Mouse (Mus musculus): ENCODE measurements around the gene Rbl2. TPM values are rescaled to one million over a fixed set of nuclear protein-coding genes. Genes with fewer than 3 reads are reported as not detected.

Rbl2 gene
- total and polyA plus RNA-seq, 3 experiments, result 2.9 to 8.4 TPM; not detected in 1

DNA sequence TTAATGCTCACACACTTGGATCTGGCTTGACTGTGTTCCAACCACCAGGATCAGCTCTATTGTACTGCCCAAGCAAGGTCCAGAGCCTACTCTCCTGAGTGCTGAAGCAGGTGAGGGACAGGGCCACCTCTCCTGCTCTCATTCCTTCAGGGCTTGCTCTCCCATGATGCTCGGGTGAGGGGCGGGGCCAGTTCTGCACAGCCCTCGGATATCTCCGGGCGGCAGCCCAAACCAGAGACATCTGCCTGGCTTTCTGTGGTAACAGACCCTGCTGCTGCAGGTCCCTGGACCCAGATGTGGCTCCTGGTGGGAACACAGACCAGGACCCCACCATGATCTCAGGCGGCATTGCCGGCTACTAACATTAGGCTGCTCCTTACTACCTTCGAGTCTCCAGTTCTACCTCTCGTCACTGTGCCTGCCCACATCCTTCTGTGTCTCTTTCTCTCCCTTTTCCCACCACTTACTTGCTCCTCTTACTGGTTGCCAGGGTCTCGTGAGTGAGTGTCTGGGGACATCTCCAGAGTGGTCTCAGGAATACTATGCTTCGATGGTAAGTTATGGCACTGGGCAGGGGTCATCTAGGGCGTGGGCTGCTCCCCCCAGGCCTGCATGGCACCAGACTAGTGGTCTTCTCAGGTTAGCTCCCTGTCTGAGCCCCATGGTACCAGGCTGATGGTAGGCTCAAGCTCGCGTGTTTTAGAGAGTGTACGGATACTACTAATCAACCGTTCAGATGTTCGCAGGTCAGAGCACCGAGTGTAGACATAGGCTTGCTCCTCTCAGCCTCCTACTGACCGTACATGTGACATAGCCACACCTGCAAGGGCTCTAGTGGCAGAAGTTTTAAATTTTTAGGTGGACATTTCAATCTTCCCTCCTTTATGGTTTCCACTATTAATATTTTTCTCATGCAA lies 9.0 kb upstream of the Rbl2 start (continued):
- TF ChIP-seq CTCF (IDR thresholded peaks at IDR 0.05 in 2 of 3, conservative IDR thresholded peaks at IDR 0.05 in 1 of 3; ENCODE audit: control insufficient read depth in 1 of 3, insufficient read depth in 1 of 3, low read depth in 2 of 3, low read length in 3 of 3, poor library complexity in 1 of 3, severe bottlenecking in 1 of 3) (peak in 2 of 3 experiments; percentile 14 to 53; a peak in 2 of 6 replicates), MYB (IDR thresholded peaks at IDR 0.05; ENCODE audit: low read depth, low read length) (no peak)

DNA sequence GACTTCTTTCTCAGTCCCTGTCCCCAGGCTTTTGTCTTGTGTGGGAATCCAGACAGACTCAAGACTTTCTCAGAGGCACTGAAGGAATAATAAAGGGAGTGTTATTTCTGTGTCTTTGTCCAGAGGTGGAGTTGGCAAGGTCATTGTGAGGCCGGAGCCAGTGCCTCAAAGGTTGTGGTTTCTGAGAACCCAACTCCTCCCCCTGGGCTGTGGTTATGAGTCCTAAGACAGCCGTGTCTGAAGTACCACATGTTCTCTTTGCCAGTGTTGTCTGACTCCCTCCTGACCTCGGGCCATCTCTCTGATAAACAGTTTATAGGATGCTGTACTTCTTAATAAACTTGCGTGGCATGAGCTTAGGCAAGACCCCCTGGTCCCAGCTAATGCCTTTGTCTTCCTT lies 4.7 kb upstream of the Rbl2 start:
- Histone ChIP-seq H3K4me1 (ENCODE audit: control insufficient read depth in 1 of 2, insufficient read depth in 2 of 2, low read length in 2 of 2) (no peaks in the 10 kb centered on the region), H3K79me2 (ENCODE audit: control insufficient read depth, insufficient read depth, low read length, poor library complexity) (peaks cover 1% of the 10 kb centered on the region; the same call in 1 of the 2 replicates), H3K27me3 (ENCODE audit: control insufficient read depth in 1 of 2, insufficient read depth in 2 of 2, low read length in 2 of 2) (no peaks in the 10 kb centered on the region), H3K4me3 (ENCODE audit: control insufficient read depth in 1 of 2, insufficient read depth in 1 of 2, low read depth in 2 of 2, low read length in 2 of 2) (no peak overlapping the region), H3K27ac (ENCODE audit: control insufficient read depth, low read depth, low read length) (no peak overlapping the region), H3K36me3 (ENCODE audit: control insufficient read depth in 1 of 2, insufficient read depth in 2 of 2, low read length in 2 of 2) (0 out of 4 replicates have a peak, but pooled peaks cover 0 to 2% of the 10 kb centered on the region in 2 experiments), H3K9ac (ENCODE audit: control insufficient read depth, low read depth, low read length, poor library complexity, severe bottlenecking) (no peak overlapping the region), H3K9me3 (replicated peaks; ENCODE audit: insufficient read depth, low read length) (no peaks in the 10 kb centered on the region)
- TF ChIP-seq HCFC1 (IDR thresholded peaks at IDR 0.05; ENCODE audit: low read depth, low read length) (no peak), MYC (IDR thresholded peaks at IDR 0.05; ENCODE audit: low read depth, low read length) (no peak), E2F4 (IDR thresholded peaks at IDR 0.05; ENCODE audit: borderline replicate concordance, low read depth, low read length) (no peak)
- no peak for DNase-seq (ENCODE audit: low read depth, low spot score)

- Histone ChIP-seq H3K4me1 (ENCODE audit: control insufficient read depth in 1 of 2, insufficient read depth in 2 of 2, low read length in 2 of 2) (peaks cover 0 to 5% of the 10 kb centered on the region in 2 experiments; a peak in 2 of 4 replicates), H3K4me3 (ENCODE audit: control insufficient read depth in 1 of 2, insufficient read depth in 1 of 2, low read depth in 2 of 2, low read length in 2 of 2) (peak overlapping the region; percentile 90 to 91), H3K9ac (ENCODE audit: control insufficient read depth, low read depth, low read length, poor library complexity, severe bottlenecking) (peak overlapping the region; percentile 35), H3K36me3 (ENCODE audit: control insufficient read depth in 1 of 2, insufficient read depth in 2 of 2, low read length in 2 of 2) (peaks cover 0 to 6% of the 10 kb centered on the region in 2 experiments; a peak in 1 of 4 replicates), H3K9me3 (replicated peaks; ENCODE audit: insufficient read depth, low read length) (no peaks in the 10 kb centered on the region), H3K27me3 (ENCODE audit: control insufficient read depth in 1 of 2, insufficient read depth in 2 of 2, low read length in 2 of 2) (no peaks in the 10 kb centered on the region), H3K27ac (ENCODE audit: control insufficient read depth, low read depth, low read length) (peak overlapping the region; percentile 2; the same call in 1 of the 2 replicates), H3K79me2 (ENCODE audit: control insufficient read depth, insufficient read depth, low read length, poor library complexity) (peaks cover 6% of the 10 kb centered on the region)
- TF ChIP-seq MAZ (IDR thresholded peaks at IDR 0.05; ENCODE audit: low read depth, low read length) (no peak), ETS1 (IDR thresholded peaks at IDR 0.05; ENCODE audit: low read depth, low read length) (no peak), TAL1 (IDR thresholded peaks at IDR 0.05; ENCODE audit: low read length) (no peak), MEF2A (IDR thresholded peaks at IDR 0.05; ENCODE audit: extremely low read depth, insufficient replicate concordance, low read depth, low read length, poor library complexity, severe bottlenecking) (no peak), GATA1 (IDR thresholded peaks at IDR 0.05; ENCODE audit: low read depth, low read length) (no peak), TCF12 (IDR thresholded peaks at IDR 0.05; ENCODE audit: low read depth, low read length) (no peak), RCOR1 (IDR thresholded peaks at IDR 0.05; ENCODE audit: low read depth, low read length) (no peak), HCFC1 (IDR thresholded peaks at IDR 0.05; ENCODE audit: low read depth, low read length) (no peak), USF2 (IDR thresholded peaks at IDR 0.05; ENCODE audit: borderline replicate concordance in 1 of 2, insufficient read depth in 1 of 2, low read depth in 1 of 2, low read length in 2 of 2) (no peak), JUND (IDR thresholded peaks at IDR 0.05; ENCODE audit: low read depth, low read length) (no peak), NELFE (IDR thresholded peaks at IDR 0.05; ENCODE audit: low read depth, low read length) (no peak; the same call in 1 of the 2 replicates), CHD2 (IDR thresholded peaks at IDR 0.05; ENCODE audit: low read length) (no peak)
- peak; percentile 53 for DNase-seq (ENCODE audit: low read depth, low spot score)
Observed at GRCm38 (mm10) chr8:91069407-91069806, 450 bp upstream of the Rbl2 start.
